Mouse (Mus musculus) ES-Bruce4 (cell line): Measurements from ENCODE around the gene Olfr740.

Experiments used
- CTCF ChIP-seq: IDR thresholded peaks from one replicate; pipeline ENCODE4 v1.8.1; 2011; ENCODE audit warnings: low read depth, low read length
- POLR2A ChIP-seq: IDR thresholded peaks from one replicate; pipeline ENCODE4 v1.8.1; 2011; ENCODE audit warnings: low read length; ENCODE audit not compliant: insufficient read depth

DNA sequence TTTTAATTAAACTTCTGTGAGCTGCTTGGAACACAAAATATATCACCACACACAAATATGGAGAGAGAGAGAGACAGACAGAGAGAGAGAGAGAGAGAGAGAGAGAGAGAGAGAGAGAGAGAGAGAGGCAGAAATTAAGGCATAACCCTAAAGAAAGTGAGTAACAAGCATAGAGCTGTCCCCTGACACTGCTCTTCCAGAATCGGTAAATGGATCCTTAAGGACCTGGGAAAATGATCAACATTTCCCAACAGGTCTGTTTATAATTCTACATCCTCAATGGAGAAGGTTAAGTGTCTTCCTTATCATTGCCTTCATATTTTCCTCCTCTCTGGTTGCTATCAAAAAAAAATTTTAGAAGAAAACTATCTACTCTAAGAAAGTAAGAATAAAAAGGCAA, 38.1 kb upstream of the Olfr740 start, which contains the start of gene Olfr738:
- TF ChIP-seq CTCF (no peak), POLR2A (no peak)
